Mouse (Mus musculus) lung, postnatal 0 days (tissue): Measurements from ENCODE around the gene Il4ra. TPM values are rescaled to one million over a fixed set of nuclear protein-coding genes. Genes with fewer than 3 reads are reported as not detected.

Source experiments
- ATAC-seq: fragments of 200-750 bp; cut with Nextera tagmentation; 2 replicates; pipeline ENCODE4 v1.8.0; 2017; ENCODE audit warnings: moderate library complexity
- DNase-seq: peaks from one replicate; pipeline ENCODE4 v3.0.0-alpha.2; 2016; ENCODE audit warnings: low spot score
- H3K27ac ChIP-seq: fragments of 300-500 bp; sonication (generic); 2 replicates; pipeline ENCODE4 v1.5.1; 2014; ENCODE audit warnings: antibody characterized with exemption, mild to moderate bottlenecking, low read length, mixed read lengths
- H3K27me3 ChIP-seq: fragments of 300-500 bp; sonication (generic); replicated peaks from 2 replicates; pipeline ENCODE4 v1.6.1; 2014; ENCODE audit warnings: low read length, mixed read lengths; ENCODE audit not compliant: insufficient read depth
- H3K36me3 ChIP-seq: fragments of 300-500 bp; sonication (generic); 2 replicates; pipeline ENCODE4 v1.6.1; 2014; ENCODE audit warnings: low read length, mixed read lengths; ENCODE audit not compliant: insufficient read depth
- H3K4me1 ChIP-seq: fragments of 300-500 bp; sonication (generic); 2 replicates; pipeline ENCODE4 v1.6.1; 2014; ENCODE audit warnings: antibody characterized with exemption, low read depth, low read length, mixed read lengths; ENCODE audit not compliant: insufficient read depth
- H3K4me2 ChIP-seq: fragments of 300-500 bp; sonication (generic); replicated peaks from 2 replicates; pipeline ENCODE4 v1.6.1; 2014; ENCODE audit warnings: low read depth, mild to moderate bottlenecking, low read length, moderate library complexity, mixed read lengths
- H3K4me3 ChIP-seq: fragments of 300-500 bp; sonication (generic); 2 replicates; pipeline ENCODE4 v1.5.1; 2014; ENCODE audit warnings: low read depth, low read length
- H3K9ac ChIP-seq: fragments of 300-500 bp; sonication (generic); replicated peaks from 2 replicates; pipeline ENCODE4 v1.6.1; 2014; ENCODE audit warnings: low read depth, mild to moderate bottlenecking
- H3K9me3 ChIP-seq: fragments of 300-500 bp; sonication (generic); 2 replicates; pipeline ENCODE4 v1.6.1; 2016; ENCODE audit warnings: low read length, mixed read lengths
- CTCF ChIP-seq: IDR thresholded peaks from 2 replicates; pipeline ENCODE4 v1.5.1; 2016; ENCODE audit warnings: antibody characterized with exemption, mild to moderate bottlenecking
- EP300 ChIP-seq: IDR thresholded peaks from 2 replicates; pipeline ENCODE4 v1.6.1; 2016; ENCODE audit warnings: antibody characterized with exemption, mild to moderate bottlenecking, control low read depth
- WGBS: fragments of 180-500 bp; shearing (Covaris S2); extraction: QIAGEN DNeasy Blood & Tissue Kit; methylation state at CpG from one replicate; pipeline ENCODE4 v1.1.7; 2014; 5-methylcytosine and 5-hydroxymethylcytosine counted together
- polyA plus RNA-seq: library from polyadenylated mRNA; unstranded; fragments of >200 nt; fragmentation: Nextera tagmentation; extraction: Ambion mirVana; gene quantifications from 2 replicates; pipeline ENCODE4 v1.2.1, GENCODE M21; 2015

The Il4ra gene
- polyA plus RNA-seq, 1 experiment from 2014 or later, result 29.7 TPM

DNA sequence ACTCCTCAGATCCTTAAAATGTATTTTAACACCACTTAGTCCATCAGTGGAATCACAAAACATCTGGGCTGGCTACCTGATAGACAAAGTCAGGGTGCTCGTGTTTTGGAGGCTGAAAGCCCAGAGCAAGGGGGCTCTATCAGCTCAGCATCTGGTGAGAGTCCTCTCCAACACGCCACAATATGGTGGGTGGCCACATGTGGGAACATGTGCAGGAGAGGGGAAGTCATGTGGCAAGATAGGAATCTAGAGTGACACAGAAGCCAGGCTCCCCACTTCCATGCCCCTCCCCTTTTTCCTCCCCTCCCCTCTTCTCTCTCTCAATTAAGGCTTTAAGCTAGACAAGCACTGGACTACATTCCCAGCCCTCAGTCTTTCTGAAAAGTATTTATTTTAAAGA, 40.1 kb upstream of the Il4ra start:
- no peak for TF ChIP-seq CTCF
- no peak for TF ChIP-seq EP300
- no peak overlapping the region for H3K9ac ChIP-seq
- DNase-seq, result no peak
- no peak for ATAC-seq
- H3K4me2 ChIP-seq, result no peak overlapping the region
- H3K27me3 ChIP-seq, result no peaks in the 10 kb centered on the region
- no peaks in the 10 kb centered on the region for H3K36me3 ChIP-seq
- H3K4me3 ChIP-seq, result no peak overlapping the region
- no peaks in the 10 kb centered on the region for H3K4me1 ChIP-seq
- H3K27ac ChIP-seq, result no peak overlapping the region
- 44% methylated on average over 2 of the region's 2 CpGs for WGBS
- no peaks in the 10 kb centered on the region for H3K9me3 ChIP-seq

DNA sequence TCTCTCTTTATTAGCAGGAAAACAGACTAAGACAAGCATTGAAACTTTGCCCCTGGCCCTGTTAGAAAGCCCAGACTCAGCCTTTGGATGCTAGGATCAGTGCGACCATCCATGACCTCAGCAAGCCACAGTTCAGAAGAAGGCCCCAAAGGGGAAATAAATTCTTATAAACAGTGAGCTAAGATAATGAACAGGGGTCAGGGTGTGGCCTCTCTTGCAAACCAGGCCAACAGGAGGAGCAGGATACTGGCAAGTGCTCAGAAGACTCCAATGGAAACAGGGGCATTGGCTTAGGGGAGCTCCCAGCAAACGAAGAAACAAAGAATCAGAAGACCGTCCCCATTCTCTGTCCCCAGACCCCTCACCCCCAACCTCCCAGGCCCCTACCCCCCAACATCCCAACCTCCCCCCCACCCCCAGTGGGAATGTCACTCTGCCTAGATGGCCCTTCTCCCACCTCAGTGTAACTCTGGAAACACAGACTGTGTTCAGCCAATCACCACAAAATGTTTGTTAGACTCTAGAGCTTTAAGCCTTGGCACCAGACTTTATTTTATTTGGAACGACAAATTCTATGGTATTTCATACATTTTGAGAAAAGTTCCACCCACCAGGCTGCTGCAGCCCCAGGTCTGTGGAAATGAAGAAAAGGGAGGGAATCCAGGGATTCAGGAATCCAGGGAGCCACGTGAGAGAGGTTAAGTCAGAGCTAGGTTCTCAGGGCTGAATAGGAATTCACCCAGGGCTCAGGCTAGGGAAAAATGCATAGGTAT, 36.7 kb upstream of the Il4ra start:
- Histone ChIP-seq H3K4me2 (no peak overlapping the region), H3K4me3 (no peak overlapping the region), H3K36me3 (no peaks in the 10 kb centered on the region), H3K9ac (no peak overlapping the region), H3K9me3 (no peaks in the 10 kb centered on the region), H3K27me3 (no peaks in the 10 kb centered on the region), H3K4me1 (no peaks in the 10 kb centered on the region), H3K27ac (no peak overlapping the region)
- no peak for DNase-seq
- TF ChIP-seq EP300 (no peak), CTCF (no peak)
- ATAC-seq, result no peak
- 60% methylated on average over 5 of the region's 5 CpGs for WGBS

DNA sequence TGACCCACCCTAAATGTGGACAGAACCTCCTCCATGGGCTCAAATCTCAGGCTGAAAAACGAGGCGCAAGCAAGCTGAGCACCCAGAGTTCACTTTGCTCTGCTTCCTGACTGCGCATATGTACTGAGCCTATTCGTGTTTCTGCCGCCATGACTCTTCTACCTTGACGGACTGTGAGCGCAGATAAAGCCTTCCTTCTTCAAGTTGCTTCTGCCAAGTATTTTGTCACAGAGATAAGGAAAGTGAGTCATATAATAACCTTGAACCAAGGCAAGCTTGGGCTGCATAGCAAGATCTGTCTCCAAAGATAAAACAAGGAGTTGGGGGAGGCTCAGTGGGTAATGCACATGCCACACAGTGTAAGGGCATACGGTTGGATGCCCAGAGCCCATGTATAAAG, 35.2 kb upstream of the Il4ra start:
- no peaks in the 10 kb centered on the region for H3K4me1 ChIP-seq
- DNase-seq, result no peak
- ATAC-seq, result no peak
- no peak overlapping the region for H3K4me3 ChIP-seq
- no peak overlapping the region for H3K27ac ChIP-seq
- no peak for TF ChIP-seq CTCF
- no peak for TF ChIP-seq EP300
- no peak overlapping the region for H3K9ac ChIP-seq
- WGBS, result 82% methylated on average over 8 of the region's 8 CpGs
- no peak overlapping the region for H3K4me2 ChIP-seq
- H3K9me3 ChIP-seq, result no peaks in the 10 kb centered on the region
- H3K36me3 ChIP-seq, result no peaks in the 10 kb centered on the region
- H3K27me3 ChIP-seq, result no peaks in the 10 kb centered on the region

DNA sequence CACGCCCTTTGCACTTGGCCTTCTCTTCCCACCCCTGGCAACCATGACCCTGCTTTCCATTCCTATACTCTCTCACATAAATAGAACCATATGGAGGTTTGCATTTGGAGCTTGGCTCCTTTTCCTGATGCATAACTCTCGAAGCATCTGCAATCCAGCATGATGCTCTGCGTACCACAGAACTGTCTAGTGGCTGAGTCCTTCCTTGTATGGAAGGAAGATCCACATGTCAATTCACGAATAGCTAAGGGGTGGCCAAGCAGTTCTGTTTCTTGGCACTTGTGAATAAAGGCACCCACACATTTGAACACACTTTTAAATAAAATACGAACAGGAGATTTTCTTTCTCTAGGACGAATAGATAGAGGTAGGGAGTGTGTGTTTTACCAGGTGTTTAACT, 34.5 kb upstream of the Il4ra start:
- DNase-seq, result no peak
- WGBS, result 76% methylated on average over 6 of the region's 6 CpGs

DNA sequence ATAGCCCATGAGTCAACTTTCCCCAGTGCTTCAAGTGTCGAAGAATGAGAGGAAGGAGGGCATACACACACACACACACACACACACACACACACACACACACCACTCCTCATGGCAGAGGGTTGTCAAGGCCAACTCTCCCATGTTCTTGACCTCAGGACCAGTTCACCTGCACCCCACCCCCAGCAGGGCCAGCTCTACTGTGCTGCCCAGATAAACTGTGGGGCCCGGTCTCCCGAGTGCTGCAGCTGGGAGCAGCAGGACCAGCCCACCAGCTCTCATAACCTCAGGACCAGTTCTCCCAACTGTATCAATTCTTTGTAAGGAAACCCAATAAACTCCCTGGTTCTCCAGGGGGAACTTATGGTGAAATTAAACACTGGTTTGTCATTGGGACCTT, 32.2 kb upstream of the Il4ra start:
- Histone ChIP-seq H3K4me2 (no peak overlapping the region), H3K27ac (no peak overlapping the region), H3K4me3 (no peak overlapping the region), H3K9ac (no peak overlapping the region), H3K4me1 (no peaks in the 10 kb centered on the region), H3K27me3 (no peaks in the 10 kb centered on the region), H3K9me3 (no peaks in the 10 kb centered on the region), H3K36me3 (no peaks in the 10 kb centered on the region)
- DNase-seq (no peak), ATAC-seq (no peak)
- no peak for TF ChIP-seq EP300
- TF ChIP-seq CTCF, result no peak
- 64% methylated on average over 3 of the region's 3 CpGs for WGBS

More for the DNA sequence above, 34.5 kb upstream of the Il4ra start:
- Histone ChIP-seq H3K9me3 (no peaks in the 10 kb centered on the region), H3K9ac (no peak overlapping the region), H3K27me3 (no peaks in the 10 kb centered on the region), H3K27ac (no peak overlapping the region), H3K36me3 (no peaks in the 10 kb centered on the region), H3K4me2 (no peak overlapping the region), H3K4me1 (no peaks in the 10 kb centered on the region), H3K4me3 (no peak overlapping the region)
- ATAC-seq, result no peak
- no peak for TF ChIP-seq CTCF
- no peak for TF ChIP-seq EP300

DNA sequence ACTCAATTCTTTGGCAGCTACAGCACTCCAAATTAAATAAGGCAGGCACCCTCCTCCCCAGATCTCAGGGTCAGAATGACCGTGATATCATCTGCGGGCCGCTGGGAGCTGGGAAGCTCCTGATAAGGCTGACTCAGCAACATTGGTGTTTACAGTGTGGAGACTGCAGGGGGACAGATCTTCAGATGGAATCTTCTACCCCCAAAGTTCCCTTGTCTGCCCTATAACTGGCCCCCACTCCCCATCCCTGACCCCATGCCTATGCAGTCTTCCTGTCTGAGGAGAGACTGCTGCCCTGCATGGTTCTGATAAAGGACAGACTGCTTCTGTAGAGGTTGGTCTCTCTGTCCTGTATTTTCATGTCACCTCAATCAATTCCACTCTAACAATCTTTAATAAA, 28.9 kb upstream of the Il4ra start:
- no peaks in the 10 kb centered on the region for H3K27me3 ChIP-seq
- ATAC-seq (no peak), DNase-seq (no peak)
- H3K9me3 ChIP-seq, result no peaks in the 10 kb centered on the region
- no peak overlapping the region for H3K27ac ChIP-seq
- no peak overlapping the region for H3K4me2 ChIP-seq
- TF ChIP-seq CTCF (no peak), EP300 (no peak)
- no peaks in the 10 kb centered on the region for H3K36me3 ChIP-seq
- WGBS, result 51% methylated on average over 3 of the region's 3 CpGs
- H3K4me3 ChIP-seq, result no peak overlapping the region
- H3K9ac ChIP-seq, result no peak overlapping the region
- no peaks in the 10 kb centered on the region for H3K4me1 ChIP-seq

DNA sequence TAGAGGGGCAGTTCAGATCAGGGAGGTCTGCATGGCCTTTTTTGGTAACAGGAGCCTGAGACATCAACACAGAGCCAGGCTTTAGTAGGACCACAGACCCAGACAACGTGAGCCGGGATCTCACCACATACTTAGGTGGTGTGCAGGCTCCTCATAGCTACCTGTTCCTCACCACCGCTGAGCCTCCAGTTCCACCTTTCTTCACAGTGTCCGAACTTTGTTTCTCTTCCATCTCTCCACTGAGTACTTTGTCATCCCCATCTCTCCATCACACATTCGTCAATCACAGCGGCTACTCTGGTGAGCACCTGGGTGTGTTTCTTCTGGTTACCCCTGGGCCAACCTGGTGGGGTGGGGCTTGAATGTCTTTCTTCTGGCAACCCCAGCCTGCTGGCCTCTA, 24.7 kb upstream of the Il4ra start:
- ATAC-seq, result no peak
- no peak overlapping the region for H3K27ac ChIP-seq
- no peak overlapping the region for H3K4me2 ChIP-seq
- DNase-seq, result no peak
- WGBS, result 79% methylated on average over 6 of the region's 6 CpGs
- no peaks in the 10 kb centered on the region for H3K27me3 ChIP-seq
- H3K9ac ChIP-seq, result no peak overlapping the region
- TF ChIP-seq EP300, result no peak
- TF ChIP-seq CTCF, result no peak
- H3K36me3 ChIP-seq, result no peaks in the 10 kb centered on the region
- H3K4me1 ChIP-seq, result no peaks in the 10 kb centered on the region
- H3K4me3 ChIP-seq, result no peak overlapping the region
- no peaks in the 10 kb centered on the region for H3K9me3 ChIP-seq
